Mouse (Mus musculus): ENCODE data around the gene Taf1a.
"Not testable (repeated sequence)": the region's sequence is repeated elsewhere in the genome, so short reads cannot be mapped to it uniquely, and the experiment has no call there.

Gene Taf1a

DNA sequence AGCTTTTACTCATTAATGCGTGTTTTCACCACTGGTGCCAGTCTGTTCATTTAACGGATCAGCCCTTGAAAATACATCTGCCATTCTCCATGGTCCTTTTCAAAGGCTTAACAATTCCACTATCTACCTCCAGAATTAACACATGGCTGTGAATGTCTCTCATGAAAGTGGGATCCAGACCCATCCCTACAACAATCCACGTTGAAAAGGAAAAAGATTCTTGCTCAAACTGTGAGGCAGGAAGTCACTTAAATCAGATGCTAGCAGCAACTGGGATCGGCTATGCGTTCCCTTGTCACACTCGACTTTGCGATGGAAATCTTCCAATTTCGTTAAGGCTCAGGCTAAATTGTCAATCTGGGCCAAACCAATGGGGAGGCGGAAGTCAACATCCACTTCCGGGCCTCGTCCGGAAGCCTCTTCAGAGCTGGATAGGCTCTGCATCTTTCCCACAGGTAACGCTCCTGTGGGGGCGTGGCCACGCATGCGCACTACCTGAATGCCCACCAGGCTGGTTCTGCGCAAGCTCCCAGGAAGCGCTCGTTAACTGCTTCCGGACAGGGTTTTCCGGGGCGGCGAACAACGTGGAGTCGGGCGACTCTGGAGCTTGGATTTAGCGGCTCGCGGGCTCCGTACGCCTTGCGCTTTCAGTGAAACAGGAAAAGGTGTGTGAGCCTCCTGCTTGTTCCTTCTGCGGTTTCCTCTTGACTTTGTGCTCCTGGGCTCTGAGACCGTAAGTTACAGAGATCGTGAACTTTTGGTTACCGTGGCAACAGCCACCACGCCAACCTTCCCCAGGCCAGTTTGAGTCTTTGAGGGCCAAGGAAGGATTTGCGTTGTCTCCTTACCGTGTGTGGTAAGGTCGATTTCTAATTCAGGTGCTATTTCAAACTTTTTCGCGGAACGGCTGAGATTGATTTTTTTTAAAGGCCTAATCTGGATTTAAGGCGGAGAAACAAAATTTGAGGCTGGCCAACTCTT is at the start of gene Taf1a:
Gene Taf1a (plus strand): TSS at position 556 of the 981 bp plus-strand sequence.
- peak; percentile 90 for DNase-seq (ENCODE audit: low spot score in 2 of 2)

DNA sequence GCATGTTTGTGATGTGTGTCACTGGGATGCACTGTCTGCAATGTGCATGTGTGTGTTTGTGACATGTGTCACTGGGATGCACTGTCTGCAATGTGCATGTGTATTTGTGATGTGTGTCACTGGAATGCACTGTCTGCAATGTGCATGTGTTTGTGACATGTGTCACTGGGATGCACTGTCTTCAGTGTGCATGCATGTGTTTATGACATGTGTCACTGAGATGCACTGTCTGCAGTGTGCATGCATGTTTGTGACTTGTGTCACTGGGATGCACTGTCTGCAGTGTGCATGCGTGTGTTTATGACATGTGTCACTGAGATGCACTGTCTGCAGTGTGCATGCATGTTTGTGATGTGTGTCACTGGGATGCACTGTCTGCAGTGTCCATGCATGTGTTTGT is 45.9 kb upstream of the Taf1a start:
- not testable (repeated sequence) for DNase-seq (ENCODE audit: low spot score in 2 of 2)

DNA sequence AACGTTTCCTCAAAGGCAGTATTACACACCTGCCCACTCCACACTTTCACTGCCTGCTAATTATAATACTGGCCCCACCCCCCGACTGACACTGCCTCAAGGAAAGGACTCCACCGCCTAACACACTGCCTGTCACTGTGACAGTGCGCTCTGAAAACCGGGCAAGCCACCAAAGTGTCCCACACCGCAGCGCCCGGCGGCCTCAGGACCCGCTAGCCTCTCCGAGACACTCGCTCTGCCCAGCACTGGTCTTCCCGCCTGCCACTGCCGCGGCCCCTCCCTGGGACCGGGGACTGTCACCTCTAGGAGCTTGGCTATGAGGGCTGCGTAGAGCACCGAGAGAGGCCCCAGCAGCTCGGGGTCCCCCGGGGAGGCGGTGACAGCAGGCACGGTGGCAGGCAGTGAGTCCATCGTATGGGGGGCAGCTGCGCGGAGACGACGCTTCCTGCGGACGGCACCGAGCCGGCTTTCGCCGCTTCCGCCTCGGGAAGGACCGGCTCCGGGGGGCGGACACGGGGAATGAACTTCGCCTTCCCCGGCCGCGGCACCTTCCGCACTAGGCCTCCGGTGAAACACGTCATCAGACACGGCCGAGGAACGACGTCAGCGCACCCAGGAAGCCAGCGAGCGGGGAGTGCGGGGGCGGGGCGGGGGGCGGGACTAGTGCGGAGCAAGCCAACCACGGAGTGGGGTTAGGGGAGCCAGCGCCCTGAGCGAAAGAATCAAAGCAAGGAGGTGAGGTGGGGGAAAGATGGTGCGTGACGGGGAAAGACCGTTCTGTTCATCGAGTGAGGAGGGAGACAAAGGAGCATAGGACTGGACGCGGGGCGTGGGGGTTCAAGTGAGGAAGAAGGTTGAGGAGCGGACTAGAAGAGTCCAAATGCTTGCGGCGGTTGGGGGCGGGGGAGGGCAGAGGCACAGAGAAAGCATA is 43.6 kb upstream of the Taf1a start:
- DNase-seq (ENCODE audit: low spot score in 2 of 2): peak; percentile 84 to 86

DNA sequence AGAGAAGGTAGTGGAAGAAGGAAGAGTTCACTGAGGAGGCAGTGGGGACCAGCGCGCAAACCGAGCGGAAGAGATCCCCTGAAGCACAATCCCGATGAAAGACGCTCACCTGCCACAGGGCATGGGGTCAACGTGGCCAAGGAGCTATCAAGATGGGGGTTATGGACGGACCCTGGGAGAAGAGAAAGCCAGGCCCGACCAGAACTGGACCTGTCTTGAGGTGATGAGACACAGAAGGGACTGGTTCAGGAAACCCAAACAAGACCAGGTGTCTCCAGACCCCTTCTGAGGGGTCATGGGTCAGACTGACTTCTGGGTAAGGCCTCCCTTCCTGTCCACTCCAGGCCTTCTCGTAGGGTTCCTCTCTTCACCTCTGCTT is 43.0 kb upstream of the Taf1a start:
- DNase-seq (ENCODE audit: low spot score in 2 of 2): no peak

DNA sequence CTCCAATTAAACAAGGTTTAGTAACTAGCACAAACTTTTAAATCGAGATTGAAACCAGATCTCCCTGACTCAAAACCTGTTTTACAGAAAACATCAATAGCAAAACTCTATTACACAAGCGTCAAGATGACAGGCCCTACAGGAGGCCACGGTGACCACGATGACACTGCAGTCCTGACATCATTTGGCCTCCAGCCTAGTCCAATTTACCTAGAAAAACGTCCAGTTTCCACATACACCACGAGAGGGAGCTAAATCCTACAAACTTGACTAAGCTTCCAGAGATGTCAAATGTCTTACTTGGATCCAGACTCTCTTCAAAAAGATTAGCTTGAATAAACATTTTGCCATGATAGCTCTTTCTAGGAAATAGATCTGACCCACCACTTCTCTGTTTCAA is 38.9 kb upstream of the Taf1a start:
- peak in 1 of 2 experiments; percentile 50 for DNase-seq (ENCODE audit: low spot score in 2 of 2)

DNA sequence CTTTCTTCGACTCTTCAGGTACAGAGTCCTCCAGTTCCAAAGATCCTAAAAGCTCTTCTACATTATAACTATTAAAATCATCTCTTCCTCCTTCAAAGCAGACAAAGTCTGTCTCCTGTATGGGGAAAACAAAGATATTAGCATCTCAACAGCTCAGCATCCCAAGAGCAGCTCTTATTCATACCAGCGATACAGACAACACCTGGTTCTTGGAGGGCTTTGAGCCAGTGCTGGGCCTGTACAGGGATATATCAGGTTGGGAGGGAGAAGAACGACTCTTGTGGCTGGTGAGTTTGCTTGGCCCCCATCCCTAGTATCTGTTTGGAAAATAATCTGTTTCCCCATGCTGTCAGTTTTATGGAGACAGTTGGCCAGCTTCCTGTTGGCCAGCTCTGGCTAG is 29.9 kb upstream of the Taf1a start:
- DNase-seq (ENCODE audit: low spot score in 2 of 2): no peak

DNA sequence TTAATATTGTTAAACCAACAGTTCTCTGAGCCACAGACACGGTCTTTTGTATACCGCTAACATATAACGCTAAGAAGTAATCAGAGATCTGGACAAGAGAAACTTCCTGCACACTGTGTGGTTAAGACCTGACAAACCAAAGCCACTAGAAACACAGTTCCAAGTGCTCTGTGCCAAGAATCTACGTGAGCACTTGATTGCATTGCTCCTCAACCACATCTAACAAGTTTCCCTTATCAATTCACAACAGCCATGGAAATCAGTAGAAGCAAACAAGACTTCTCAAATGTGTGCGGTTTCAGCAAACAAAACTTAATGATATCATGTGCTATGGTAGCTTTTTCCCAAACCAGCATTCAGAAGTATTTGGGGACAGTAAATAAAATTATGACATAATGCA is 26.5 kb upstream of the Taf1a start:
- no peak for DNase-seq (ENCODE audit: low spot score in 2 of 2)

DNA sequence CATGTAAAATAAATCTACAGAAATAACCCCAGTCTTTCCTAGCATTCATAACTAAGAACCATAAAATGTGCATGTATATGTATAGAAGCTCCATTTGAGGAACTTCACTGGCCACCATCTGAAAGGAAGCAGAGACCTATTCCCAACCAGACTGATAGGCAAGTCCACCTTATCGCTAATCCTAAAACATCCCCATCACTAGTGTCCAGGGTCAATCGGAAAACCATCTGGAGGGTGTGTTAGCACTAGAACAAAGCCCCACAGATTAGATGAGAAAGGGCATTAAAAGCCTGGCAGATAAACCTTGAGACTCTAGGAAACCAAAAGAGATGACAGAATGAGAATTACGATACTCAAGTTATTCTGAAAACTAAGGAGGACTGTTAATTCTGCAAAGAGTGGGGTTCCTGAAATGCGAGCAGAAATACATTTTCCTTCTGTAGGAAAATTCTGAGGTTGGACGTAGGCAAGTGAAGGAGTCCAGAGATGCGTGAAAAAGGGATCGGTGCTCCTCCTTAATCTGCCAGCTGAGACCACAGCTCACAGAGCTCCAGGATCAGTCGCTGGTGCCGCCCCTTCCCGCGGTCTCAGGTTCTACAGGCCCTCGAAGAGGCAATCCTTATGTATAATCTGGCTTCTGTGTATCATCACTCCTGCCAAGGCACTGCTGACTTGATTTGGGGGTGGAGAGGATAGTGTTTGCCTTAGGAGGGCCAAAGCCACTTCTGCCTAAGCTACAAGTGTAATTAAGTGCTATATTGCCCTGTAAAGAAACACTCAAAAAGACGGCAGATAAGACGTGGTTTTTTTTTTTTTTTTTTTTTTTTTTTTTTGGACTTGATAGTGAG is 25.8 kb upstream of the Taf1a start:
- DNase-seq (ENCODE audit: low spot score in 2 of 2): no peak

DNA sequence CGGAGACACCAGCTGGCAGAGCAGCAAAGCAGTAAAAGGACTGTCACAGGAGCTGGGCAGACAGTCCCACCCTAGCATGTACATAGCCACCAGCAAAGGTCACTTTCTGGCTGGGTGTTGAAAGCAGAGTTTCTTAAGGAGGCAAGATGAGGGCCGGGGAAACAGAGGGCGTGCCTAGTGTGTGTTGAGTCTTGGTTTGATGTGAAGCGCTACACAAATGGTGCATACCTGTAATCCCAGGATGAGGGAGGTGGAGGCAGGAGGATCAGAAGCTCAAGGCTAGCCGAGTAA is 25.3 kb upstream of the Taf1a start:
- DNase-seq (ENCODE audit: low spot score in 2 of 2): no peak

DNA sequence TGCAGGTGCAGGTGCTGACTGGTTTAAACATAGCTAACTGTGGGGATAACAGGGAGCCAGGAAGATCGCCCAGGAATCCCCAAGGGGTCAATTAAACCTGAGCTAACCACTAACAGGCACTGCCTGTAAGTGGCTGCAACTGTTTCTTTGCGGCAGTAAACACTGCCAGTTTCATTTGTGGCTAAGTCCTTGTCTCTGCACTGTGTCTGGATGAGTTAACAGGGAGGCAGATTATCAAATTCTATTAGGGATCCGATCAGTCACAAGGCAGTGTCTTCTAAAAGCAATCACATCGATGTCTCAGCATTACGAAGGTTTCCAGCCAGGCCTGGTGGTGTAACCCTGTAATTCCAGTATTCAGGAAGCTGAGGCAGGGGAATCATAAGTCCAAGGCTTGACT is 22.4 kb upstream of the Taf1a start:
- DNase-seq (ENCODE audit: low spot score in 2 of 2): no peak

DNA sequence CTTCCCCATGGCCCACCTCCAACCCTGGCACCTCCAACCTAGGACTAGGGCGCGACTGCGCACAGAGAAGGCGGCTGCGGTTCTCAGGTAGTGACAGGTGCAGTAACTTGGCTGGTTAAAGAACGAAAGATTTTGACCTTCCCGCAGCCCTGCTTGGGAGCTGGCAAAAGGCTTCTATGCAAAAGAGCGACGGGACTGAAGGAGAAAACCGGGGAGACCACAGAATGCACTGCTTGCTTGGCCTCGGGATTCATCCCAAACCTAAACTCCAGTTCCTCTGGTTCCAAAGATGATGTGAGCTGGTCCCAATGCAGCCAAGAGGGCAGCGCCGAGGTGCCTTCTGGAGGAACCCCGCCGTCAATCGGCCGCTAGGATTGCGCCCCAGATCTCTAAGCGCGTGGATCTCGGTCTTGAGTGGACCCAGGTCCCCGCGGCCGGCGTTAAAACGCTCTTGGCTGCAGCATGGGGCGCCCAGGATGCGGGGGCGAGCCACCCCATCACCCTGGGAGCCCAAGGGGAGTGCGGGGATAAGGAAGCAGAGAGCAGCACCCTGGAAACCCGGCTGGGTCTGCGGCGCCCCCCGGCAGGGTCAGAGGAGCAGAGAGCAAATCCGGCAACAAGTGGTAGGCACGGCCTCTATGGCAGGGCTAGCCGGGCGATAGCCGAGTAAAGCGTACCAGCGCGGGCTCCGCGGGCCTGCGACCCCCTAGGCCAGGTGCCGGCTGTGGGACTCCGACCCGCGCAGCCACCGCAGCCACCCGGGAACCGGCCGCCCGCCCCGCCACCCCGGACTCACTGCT is 20.0 kb upstream of the Taf1a start:
- no peak for DNase-seq (ENCODE audit: low spot score in 2 of 2)

DNA sequence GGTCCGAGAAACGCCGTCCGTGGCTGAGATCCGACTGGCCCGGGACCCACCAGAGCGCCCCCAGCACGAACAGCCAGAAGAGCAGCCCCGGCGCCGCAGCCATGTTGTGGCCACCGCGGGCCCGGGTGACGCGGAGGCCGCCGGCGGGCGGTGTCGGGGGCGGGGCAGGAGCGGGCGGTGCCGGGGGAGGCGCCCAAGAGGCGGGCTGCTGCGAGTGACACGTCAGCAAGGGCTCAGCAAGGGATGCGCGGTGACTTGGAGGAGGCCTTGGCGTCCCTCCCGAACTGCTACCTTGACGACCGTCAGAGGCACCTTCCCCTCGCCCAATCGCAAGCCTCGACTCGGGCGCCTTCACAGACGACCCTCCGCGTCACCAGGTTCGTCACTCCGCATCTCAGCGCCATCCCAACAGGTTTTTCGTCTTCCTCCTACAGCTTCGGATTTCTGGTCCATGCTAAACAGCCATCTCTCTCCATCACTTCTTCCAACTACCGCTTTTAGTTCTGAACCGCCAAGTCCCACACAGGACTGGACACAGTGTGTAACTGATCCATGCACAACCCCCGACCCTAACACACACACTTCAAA is 19.3 kb upstream of the Taf1a start, which contains the start of gene Mia3:
Gene Mia3 (minus strand): TSS at position 127 of the 588 bp plus-strand sequence.
- peak; percentile 93 for DNase-seq (ENCODE audit: low spot score in 2 of 2)

DNA sequence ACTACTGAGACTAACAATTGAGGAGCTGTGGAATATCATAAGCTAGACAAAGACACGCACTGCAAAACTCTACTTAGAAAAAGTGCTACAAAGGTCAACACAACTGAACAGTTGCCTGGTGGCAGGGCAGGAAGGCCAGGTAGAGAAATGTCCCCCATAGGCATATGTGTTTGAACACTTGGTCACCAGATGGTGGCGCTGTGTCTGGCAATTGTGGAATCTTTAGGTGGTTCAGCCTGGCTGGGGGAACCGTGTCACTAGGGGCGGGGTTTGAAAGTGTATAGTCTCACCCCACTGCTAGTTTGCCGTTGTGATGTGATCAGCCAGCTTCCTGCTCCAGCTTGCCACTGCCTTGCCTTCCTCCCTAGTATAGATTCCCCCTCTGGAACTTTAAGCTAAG is 14.1 kb upstream of the Taf1a start:
- no peak for DNase-seq (ENCODE audit: low spot score in 2 of 2)

DNA sequence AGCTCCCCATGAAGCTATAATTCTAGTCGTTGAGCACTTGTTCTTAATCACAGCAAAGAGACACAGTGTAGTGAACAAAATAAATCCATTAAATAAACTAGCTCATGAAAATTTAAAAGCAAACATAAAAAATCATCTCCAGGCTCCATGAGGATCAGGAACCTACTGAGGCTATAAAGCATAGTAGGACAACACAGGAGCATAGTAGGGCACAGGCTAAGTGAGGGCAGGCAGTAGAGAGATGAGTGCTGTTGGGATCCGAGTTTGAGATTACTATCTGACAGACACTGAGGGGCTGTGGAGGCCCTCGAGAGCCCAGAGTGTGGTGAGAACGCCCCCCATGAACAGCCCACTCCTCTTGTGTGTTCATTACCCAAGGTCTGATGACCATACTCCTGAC is 11.7 kb upstream of the Taf1a start:
- DNase-seq (ENCODE audit: low spot score in 2 of 2): no peak

DNA sequence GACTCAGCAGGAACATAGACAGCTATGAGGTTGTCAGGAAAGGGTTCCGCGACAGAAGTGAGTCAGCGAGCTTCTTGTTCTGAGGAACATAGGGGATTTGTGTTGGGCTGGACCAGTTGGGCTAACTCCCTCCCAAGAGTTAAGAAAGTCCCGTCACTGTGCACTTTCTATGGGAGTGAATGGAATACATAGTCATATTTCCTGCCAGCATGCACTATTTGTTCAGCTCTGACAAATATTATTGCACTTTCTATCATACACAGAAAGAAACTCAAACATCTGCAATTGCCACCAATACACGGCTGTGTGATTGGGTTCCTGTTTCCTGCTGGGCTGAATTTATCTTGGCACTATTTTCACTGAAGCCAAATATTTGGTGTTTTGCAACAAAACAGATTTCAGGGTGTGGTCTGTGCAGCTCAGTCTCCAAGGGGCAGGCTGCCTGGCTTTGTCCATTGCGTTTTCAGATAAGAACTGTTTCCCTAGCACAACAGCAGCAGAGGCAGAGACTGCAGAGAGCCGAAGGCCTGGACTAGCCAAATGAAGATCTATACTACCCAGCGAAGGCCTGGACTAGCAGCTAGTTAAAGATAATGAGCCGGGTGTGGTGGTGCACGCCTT is 10.3 kb upstream of the Taf1a start:
- DNase-seq (ENCODE audit: low spot score in 2 of 2): no peak

DNA sequence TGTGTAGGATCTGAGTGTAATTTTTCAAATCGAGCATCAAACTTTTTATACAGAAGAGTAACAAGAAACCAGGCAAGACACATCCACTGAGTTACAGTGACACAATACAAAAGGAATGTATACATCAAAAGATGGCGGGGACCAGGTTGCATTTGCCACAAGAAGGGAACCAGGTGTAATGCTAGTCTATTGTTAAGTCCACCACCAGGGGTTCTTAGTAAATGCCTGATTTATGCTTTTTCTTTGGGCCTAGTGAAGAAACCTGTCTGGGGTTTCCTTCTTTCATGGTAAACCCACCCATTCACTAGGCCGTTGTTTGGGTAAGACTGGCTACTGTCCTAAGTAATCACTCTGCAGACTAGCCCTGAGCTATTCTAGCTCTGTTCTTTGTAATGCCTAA is 9.4 kb upstream of the Taf1a start:
- not testable (repeated sequence) for DNase-seq (ENCODE audit: low spot score in 2 of 2)

DNA sequence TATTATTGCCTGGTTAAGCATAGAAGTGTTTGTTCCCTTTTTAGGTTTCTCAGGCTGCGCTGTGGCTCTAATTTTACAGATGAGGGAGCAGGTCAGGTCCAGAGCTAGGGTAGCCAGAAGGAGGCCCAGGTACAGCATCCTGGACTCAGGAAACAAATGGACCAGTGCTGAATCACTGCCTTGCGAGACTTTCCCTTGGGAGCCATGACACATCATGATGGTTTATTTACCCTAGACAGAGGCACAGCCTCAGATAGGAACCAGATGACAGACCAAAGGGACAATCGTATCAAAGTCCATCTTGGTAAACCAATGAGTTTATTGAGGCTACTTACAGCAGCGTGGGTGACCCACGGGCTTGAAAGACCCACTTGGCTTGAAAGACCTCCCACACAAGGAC is 7.0 kb upstream of the Taf1a start:
- DNase-seq (ENCODE audit: low spot score in 2 of 2): no peak

DNA sequence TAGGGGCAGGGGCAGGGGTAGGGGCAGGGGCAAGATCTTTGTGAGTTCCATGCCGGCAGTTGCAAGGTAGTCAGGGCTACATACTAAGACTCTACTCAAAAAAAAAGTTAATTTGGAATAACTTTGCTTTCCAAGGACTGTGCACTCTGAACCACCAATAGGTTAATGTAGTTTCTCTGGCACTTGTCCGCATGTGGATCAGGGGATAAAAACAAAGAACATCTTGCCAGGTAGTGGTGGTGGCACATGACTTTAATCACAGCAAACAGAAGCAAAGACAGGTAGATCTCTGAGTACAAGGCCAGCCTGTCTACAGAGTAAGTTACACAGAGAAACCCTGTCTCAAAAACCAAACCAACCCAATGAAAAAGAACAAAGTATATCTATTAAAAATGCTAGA is 6.2 kb upstream of the Taf1a start:
- DNase-seq (ENCODE audit: low spot score in 2 of 2): no peak

DNA sequence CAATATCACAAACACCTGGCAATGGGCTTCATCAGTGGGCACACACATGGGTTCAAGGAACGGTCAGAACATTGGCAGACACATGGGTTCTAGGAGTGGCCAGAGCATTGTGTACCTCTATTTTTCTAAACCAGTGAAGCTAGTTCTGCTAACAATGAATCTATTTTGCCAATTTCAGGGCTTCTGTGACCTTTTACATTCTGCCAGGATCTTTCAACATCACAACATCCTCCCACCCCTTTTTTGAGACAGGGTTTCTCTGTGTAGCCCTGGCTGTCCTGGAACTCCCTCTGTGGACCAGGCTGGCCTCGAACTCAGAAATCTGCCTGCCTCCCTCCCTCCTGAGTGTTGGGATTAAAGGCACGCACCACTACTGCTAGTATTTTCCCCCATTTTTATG is 1.4 kb upstream of the Taf1a start:
- not testable (repeated sequence) for DNase-seq (ENCODE audit: low spot score in 2 of 2)

DNA sequence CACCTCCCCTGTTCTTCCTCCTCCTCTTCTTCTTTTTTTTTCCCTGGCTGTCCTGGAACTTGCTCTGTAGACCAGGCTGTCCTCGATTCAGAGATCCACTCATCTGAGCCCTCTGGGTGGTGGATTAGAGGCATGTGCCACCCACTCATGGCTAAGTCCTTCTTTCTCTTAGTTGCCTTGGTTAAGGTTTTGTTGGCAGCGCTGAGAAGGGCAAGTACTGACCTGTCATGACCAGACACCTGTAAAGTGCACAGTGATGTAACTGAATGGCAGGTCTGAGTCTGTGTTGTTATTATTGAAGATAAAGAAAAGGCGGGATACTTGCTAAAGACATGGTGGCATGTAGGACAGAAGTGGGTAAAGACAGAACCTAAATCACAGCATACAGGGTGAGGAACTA is 14.6 kb downstream of the Taf1a start:
- no peak for DNase-seq (ENCODE audit: low spot score in 2 of 2)

All from thymus, postnatal 10 days (tissue).